Mouse (Mus musculus): ENCODE results near the gene Pex26.

Pex26 gene

DNA sequence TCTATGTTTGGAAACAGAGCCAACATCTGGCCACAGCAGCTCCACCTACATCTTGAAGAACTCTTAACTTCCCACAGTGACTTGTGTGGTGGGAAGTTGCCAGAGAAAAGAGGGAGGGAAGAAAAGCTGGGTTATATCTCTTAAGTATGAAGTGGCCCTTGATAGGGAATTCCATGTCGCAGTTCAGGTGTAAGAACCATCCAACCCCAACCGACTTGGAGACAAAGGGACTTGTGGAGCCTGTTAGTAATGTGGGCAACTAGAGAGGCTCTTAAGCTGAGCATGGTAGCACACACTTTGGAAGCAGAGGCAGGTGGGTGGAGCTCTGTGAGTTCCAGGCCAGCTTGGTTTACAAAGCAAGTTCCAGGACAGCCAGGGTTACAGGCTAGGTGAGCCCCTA is 26.1 kb downstream of the Pex26 start:
- no peak for DNase-seq (ENCODE audit: low spot score)

DNA sequence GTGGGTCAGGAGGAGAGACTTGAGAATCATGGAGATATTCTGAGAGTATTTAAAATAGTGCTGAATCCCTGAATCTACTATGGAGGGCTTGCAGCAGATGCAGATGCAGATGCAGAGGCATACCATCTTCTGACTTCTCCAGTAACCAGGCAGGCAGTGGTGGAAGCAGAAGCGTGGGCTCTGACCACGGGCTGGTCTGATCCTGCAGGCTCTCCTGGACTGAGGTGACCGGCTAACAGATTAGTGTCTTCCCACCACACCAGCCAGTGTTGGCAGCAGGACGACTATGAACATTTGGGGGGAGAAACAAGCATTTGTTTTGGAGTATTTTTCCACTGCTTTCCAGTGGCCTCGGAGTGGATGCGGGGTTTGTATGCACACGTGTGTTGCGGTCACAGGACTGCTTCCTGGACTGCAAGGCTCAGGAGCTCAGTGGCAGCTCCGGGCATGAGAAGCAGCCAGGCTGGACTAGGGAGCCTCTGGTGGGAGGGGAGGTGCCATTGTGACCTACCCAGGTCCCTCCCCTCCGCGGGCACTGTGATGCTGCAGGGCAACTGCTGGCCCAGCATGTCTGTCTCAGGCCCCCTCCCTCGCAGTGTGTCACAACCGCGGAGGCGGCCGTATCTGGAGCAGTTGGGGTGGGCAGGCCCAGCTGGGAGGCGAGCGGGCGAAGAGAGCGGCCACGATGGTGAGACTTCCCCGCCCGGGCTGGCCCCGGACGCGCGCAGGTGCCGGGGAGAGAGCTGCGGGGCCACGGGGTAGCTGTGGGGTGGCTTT is 26.9 kb downstream of the Pex26 start, which contains the start of gene Tuba8:
Tuba8 (plus strand) TSS at position 548 of the 777 bp plus-strand sequence.
- DNase-seq (ENCODE audit: low spot score): peak; percentile 43

DNA sequence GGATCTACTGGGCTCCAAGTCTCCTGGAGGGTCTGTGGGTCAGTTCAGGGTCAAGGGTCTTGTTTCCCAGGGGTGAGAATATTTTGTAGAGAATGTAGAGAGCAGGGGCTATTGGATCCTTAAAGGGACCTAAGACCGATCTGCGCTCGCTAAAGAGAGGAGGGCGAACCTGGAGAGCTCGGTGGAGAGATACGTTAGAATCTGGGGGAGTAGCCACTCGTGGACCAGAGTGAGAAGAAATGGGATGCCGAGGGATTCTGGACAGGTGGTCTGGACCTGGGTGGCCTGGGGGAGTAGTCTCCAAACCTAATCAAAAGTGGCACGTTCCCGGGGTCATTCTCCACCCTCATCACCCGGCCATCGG is 27.4 kb downstream of the Pex26 start:
- no peak for DNase-seq (ENCODE audit: low spot score)

DNA sequence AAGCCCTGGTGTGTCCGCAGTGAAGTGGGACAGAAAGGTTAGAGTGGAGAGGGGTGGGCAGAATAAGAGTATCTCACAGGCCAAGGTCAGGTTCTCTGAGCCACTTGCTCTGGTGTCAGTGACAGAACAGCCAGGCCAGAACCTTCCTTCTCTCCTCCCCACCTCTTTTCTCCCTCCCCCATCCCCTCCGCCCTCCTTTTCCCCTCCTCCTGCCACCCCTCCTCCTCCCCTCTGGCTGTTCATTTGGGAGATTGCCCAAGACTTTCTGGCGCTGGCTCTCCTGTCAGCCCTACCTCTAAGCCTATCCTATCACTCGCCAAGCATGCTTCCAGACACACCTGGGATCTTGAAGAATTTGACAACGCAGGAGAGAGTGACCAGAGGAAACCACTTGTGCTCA is 28.3 kb downstream of the Pex26 start:
- no peak for DNase-seq (ENCODE audit: low spot score)

DNA sequence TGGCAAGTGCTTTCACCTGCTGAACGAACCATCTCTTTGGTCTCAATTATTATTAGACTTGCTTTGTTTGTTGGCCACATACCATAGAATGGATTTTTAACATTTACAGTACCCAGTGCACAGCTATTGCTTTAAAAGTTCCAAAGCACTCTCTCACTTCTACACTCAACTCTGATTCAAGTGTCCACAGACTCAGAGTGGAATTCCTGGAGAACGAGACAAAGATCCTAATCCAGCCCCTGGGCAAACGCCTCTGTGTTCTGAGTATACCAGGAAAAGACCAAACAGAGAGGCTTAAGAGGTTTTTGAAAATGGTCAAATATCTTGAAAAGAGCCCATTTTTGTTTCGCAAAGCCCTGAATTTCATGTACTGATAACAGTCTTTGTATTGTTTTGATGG is 29.5 kb downstream of the Pex26 start:
- DNase-seq (ENCODE audit: low spot score): no peak

DNA sequence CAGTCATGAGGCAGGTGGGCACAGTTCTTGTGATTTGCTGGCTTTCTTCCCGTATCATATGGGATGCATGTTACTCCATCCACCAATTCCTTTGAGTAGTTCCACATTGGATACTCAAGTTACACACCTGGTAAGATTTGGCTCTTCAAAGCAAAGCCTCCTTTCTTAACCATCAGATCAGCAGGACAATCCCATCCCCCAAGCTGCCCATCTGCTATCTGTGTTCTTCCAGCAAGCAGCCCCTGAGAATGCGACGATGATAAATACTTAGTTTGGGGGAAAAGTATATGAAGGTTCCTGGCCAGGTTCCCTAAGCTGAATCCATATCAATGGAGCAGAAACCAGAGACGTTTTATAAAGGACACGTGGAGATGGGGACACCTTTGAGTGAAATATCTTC is 30.8 kb downstream of the Pex26 start:
- DNase-seq (ENCODE audit: low spot score): no peak

DNA sequence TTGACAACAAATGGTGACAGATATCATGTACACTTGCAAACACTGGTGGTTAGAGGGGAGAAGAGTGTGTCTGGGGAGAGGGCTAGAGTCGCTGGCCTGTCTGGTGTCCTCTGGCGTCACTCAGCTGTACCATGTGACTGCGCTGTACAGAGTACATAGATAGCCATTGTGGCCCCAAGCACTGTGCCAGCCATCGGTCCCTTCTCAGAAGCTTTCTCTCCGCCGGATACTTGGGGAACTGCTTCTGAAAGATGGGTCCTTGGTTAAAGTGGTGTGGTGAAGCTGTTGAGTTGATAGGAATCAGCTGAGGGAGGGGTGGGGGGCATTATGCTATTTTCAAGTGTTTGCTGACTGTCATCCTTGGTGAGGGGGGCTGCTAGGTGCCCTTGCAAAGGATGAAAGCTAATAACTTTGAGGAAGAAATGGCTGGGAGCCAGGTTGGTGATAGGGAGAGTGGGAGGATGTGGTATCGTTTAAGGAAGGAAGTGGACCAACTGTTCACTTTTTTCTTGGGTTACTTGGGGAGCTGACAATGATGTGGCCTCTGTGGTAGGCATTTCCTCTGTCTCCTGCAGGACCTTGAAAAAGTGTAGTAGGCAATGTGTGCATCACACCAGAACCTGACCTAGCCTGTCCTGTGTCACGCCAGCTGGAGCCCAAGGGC is 31.3 kb downstream of the Pex26 start:
- DNase-seq (ENCODE audit: low spot score): no peak

DNA sequence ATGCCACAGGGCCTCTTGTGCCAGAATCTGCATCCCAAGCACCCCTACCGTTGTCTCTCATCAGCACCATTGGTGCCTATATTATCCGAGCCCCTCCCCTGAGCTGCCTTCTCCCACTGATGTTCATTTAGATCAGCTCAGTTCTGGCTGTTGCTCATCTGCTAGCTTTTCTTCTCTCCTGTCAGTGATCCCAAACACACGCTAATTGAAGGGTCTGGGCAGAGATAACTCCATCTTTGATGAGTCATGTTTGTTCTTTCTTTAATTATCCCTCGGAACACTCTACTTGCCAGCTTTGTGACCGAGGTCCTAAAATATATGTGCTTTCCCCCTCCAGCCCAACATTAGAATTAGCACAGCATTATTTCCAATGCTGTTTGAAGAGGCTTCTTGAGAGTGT is 31.9 kb downstream of the Pex26 start:
- DNase-seq (ENCODE audit: low spot score): no peak

DNA sequence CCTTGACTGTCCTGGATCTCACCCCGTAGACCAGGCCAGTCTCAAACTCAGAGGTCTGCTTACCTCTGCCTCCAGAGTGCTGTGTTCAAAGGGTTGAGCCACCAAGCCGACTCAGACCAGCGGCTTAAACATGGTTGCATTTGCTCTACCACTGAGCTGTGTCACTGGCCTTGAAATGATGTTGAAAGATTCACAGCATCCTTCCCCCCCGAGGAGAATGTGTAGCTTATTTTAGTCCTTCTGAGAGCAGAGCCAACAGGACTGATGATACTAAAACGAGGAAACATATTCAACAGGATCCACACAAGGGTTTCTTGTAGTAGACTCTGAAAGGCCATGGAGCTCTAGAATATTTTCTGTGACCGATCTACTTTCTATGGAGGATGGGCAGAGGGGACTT is 32.4 kb downstream of the Pex26 start:
- DNase-seq (ENCODE audit: low spot score): no peak

DNA sequence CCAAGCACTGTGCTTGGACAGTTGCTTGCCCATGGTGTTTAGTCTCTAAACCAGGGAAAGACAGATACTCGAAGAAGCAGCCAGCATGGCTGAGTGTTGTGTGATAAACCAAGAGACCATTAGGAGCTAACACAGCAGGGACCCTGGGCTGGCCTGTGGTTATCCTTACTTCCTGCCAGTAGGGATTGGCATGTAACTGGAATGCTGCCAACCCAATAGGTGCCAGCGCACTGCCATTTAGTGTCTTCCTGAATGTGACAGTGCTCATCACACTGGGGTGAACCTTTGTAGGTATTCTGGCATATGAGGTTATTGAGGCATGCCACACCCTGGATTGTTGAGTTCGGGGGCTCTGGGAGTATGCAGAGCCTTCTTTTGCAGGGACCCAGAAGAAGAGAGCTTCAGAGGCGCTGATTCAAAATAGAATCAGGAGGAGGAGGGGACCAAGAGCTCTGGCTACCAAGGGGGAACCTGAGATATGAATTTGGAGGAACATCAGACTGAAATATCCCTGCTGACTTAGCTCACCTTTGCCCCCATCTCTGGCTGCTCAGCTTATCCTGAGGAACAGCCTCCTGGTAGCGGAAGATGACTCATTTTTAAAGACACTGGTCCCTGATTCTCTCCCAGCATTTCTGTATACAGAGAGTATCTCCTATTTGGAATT is 33.3 kb downstream of the Pex26 start:
- no peak for DNase-seq (ENCODE audit: low spot score)

DNA sequence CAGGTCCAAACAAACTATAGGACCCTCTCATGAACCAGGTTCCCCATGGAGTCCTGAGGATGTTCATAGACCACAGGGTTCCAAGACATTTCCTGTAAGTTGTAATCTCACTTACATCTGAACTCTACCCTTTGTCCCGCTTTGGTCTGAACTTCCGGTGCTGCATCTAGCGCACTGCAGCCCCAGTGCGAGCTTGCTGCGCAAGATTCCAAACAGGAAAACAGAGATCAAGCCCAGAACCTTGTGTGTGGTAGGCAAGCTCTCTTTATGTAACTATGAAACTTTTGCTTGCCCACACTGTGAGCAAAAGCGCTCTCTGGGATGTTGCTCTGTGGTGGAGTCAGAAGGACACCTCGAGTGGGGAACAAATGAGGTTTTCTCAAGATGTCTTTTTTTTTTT is 34.5 kb downstream of the Pex26 start:
- DNase-seq (ENCODE audit: low spot score): no peak

DNA sequence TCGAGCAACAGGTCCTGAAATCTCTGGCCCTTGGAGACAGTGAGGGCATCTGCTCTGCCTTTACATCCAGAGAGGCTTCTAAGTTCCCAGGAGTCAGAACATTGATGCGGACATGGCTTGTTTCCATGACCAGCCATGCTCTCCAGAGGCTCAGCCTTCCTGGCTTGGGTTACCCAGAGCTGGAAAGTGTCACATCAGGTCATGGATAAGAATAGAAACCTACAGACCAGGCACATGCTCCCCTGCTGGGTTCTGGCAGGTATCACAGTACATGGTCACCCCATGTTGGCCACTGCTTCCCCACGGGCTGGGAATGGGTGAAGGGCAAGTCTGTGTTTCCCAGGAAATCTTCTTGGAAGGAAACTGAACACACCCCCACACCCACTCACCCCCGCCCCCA is 35.9 kb downstream of the Pex26 start:
- DNase-seq (ENCODE audit: low spot score): no peak

DNA sequence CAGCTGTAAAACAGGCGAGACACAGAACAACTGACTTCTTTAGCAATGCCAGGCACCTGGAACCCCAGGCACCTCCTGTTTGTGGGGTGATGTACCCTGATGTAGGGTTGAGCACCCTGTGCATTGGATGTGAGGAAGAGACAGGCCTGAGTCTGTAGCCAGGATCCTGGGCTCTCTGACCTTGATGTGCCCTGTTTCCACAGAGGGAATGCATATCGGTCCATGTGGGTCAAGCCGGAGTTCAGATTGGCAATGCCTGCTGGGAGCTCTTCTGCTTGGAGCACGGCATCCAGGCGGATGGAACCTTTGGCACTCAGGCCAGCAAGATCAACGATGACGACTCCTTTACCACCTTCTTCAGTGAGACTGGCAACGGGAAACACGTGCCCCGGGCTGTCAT is 36.7 kb downstream of the Pex26 start:
- no peak for DNase-seq (ENCODE audit: low spot score)

DNA sequence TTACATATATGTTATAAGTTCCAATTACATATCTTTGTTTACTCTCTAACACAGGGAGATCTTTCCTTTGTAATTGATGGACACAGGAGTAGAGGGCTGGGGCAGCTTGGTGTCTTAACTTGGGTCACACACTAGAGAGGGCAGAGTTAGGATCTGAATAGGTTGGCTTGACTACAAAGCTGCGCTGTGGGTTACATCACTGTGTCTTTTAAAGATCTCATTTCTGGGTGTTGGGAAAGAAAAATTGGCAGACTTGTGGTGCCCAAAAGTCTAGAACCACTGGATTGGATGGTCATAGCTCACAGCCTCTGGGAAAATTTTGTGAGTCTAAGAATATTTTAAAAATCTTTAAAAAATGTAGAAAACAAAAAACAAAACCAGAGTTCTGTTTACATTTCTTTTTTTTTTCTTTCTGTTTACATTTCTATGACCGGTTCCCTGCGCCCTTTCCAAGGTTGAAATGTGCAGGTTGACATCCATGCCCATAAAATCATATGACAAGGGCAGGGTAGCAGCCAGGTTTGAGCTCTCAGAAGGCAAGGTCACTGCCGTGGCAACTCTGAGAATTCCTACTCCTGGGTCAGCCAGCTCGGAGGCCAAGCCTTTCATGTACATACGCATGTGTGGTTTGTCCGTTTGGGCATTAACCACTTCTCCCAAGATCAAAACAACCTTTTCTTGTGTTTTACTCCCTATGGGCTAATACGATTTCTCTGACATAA is 38.6 kb downstream of the Pex26 start:
- DNase-seq (ENCODE audit: low spot score): no peak

DNA sequence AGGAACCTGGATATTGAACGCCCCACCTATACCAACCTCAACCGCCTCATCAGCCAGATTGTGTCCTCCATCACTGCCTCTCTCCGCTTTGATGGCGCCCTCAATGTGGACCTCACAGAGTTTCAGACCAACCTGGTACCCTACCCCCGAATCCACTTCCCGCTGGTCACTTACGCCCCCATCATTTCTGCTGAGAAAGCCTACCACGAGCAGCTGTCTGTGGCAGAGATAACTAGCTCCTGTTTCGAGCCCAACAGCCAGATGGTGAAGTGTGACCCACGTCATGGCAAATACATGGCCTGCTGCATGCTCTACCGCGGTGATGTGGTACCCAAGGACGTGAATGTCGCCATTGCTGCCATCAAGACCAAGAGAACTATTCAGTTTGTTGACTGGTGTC is 39.5 kb downstream of the Pex26 start:
- no peak for DNase-seq (ENCODE audit: low spot score)

DNA sequence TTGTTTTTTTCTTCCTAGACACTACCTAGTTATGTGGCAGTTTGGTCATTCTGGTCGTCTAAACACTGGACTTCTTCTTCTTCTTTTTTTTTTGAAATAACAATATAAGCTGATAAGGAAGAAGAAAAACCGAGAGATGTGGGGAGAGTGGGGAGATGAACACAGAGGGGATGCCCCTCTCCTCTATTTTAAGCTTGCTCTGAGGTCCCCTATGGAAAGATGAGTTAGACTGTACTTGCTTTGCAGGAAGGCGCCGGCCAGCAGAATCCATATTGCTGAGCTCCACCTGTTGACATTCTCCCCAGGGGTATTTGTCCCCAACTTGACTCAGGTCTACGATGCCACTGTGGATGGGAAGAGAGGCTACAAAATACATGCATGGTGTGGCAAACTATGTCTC is 40.6 kb downstream of the Pex26 start:
- DNase-seq (ENCODE audit: low spot score): no peak

DNA sequence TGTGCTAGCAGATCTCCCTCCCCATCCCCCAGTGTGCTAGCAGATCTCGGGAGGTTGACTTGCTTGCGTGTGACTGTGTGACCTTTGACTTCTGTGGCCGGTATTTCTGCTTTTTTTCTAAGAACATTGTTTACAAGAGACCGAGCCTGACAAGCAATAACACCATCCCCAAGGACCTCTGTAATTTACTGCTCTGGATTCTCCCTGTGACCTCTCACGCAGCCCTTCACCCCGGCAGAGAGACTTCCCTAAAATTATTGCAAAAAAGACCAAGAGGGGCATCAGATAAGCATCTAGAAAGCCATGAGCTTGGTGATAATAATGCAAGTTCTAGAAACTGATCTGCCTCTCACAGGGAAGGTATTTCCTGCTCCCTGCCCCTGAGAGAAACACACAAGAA is 41.5 kb downstream of the Pex26 start:
- DNase-seq (ENCODE audit: low spot score): no peak

DNA sequence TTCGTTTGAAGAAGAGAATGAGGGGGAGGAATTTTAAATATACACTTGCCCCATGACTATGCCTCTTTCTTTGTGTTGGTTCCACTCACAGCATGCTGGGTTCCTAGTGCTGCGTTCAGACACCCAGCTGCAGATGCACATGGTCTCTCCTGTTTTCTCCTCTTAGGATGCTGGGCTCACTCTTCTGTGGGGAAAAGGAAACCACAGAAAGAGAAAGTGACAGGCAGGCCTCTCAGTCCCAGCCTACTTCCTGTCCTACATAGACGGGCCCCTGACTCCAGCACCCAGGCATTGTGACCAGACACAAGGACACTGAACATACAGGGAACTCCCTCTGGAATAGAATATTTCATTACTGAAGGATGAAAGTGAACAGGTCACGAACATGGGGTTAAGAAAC is 42.6 kb downstream of the Pex26 start:
- DNase-seq (ENCODE audit: low spot score): no peak

DNA sequence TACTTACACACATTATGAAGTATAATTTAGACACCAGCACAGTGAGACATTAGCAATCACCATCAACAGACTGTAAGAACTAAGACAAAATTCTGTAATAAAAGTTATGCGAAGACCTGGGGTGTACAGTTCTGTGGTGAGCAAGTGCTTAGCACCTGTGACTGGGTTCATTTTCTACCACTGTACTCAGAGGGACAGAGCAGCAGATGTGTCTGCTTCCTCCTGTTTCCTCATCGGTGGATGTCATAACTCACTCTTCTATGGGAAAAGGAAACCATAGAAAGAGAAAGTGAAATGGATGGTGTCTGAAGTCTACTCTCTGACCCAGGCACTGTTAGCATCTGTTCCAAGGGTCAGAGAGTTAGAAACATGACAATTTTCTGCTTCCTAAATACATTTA is 43.3 kb downstream of the Pex26 start:
- no peak for DNase-seq (ENCODE audit: low spot score)

DNA sequence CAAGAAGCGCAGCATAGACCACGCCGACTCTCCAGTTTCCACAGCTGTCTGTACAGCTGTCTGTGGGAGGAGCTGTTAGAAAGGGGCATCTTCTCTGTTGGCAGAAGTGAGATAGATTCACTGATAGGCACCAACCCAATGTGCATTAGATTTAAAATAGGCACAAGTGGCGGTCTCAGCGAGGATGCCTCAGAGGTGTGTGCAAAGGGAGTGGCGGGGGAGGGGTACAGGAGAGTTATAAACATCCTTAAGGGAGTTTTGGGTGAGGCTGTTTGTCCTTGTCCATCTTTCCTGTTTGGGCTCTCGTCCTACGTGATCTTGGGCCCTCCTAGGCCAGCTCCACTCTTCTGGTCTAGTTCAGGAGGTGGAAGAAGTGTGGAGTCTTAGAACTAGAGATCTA is 45.0 kb downstream of the Pex26 start:
- no peak for DNase-seq (ENCODE audit: low spot score)

DNA sequence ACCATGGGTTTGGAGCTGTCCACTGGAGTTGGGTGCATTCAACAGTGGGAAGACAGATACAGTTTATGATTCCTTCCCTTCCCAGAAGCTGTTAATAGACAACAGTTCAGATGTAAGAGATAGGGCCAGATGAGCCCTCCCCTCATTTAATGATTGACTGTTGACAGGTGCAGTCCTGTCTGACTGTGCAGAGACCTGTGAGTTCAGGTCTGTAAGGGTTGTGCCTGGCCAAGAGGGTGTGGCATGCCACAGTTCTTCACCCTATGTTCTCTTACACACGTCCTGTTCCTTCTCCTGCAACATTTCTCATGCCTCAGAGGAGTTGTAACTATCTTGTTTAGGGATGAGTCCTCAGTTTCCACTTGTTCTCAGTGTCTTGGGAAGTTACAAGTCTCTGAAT is 49.2 kb downstream of the Pex26 start:
- no peak for DNase-seq (ENCODE audit: low spot score)

DNA sequence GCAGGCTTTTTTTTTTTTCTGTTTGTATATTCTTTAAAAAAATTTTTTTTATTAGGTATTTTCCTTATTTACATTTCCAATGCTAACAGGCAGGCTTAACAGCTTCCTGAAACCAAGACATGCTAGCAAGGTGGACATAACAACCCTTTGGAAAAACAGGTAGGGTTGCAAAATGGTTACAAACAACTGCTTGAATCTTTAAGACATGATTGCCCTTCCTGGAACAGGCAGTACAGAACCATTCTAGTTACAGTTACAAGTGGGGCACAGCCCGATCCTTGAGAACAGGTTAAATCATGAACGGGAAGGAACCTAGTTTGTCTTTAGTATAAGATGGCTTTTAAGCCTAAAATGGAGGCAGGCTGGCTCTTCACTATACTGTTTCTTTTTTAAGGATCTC is 52.9 kb downstream of the Pex26 start:
- DNase-seq (ENCODE audit: low spot score): no peak

DNA sequence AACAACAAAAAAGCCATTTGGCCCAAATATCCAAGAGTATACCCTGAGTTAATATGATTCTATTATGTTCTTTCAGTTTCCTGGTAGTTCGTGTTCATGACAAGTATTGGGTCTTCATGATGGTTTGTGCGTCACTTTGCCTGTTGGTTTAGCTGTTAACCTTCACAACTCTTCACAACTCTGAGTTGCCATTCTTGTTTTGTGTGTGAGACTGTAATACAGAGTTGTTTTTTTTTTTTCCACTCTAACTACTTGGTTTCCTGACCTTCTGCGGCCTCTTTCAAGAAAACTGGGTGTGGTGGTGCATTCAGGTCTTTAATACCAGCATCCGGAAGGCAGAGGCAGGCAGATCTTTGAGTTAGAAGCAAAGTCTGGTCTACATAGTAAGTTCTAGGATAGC is 54.7 kb downstream of the Pex26 start:
- DNase-seq (ENCODE audit: low spot score): no peak

All from ovary, adult 18-20 months (tissue).